12 mouse cellular contexts compared by ENCODE assay signal in the genomic region with DNA sequence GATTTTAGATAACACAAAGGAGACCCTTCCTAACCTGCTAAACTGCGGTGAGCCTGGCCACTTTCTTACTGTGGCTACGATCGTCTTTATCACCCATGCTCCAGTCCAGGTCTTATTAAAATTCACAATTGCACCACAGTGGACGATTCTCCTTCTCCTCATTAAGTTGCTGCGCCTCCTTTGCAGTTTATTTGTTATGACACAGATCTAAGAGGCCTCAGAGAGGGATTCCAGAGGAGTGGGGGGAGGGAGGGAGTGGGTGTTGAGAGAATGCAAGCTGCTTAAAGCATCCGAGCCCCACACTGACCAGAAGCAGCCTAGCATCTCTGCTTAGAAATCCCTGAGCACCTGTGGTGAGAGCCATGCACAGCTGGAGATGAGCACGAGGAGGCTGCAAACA.
A peak's percentile ranks its signal among the peaks of the same experiment; 100 is the strongest.
DNase-seq lines count a peak whose midpoint lies in the region; ATAC-seq and TF ChIP-seq lines count a peak whose summit lies in the region.
"Had no signal": no experiment of that assay in that cellular context is flagged by ENCODE, and none has a peak within 500 bp of the region (broad histone marks: within the 10 kb centered on the region; RNA-seq: fewer than 3 reads in every experiment).

No protein-coding gene starts in this region.

- WGBS in embryonic facial prominence, embryonic 10.5 days = 12% methylated on average over 7 of the region's 7 CpGs
- 10% methylated on average over 7 of the region's 7 CpGs for WGBS in hindbrain, postnatal 0 days
- 46% methylated on average over 7 of the region's 7 CpGs for WGBS in olfactory bulb, adult 2 months
- 22% methylated on average over 7 of the region's 7 CpGs for WGBS in intestine, embryonic 16.5 days

- peak overlapping the region; percentile 82; the same call in 1 of the 2 replicates for H3K27ac ChIP-seq in layer of hippocampus, adult 2 months
- no peak overlapping the region; the same call in 1 of the 2 replicates for H3K27ac ChIP-seq in embryonic facial prominence, embryonic 10.5 days (replicated peaks)
- H3K27ac ChIP-seq in hindbrain, postnatal 0 days = peak overlapping the region; percentile 56; the same call in 1 of the 2 replicates
- H3K27ac ChIP-seq in olfactory bulb, adult 2 months (ENCODE audit: insufficient read depth, low read depth, low read length) = 0 out of 2 replicates have a peak overlapping the region, but pooled peaks have one; percentile 21
- H3K27ac ChIP-seq in intestine, embryonic 16.5 days (ENCODE audit: low read length) = no peak overlapping the region
- H3K27ac ChIP-seq: embryonic facial prominence, embryonic 12.5 days had no signal

- TF ChIP-seq CTCF in layer of hippocampus, adult 2 months (conservative IDR thresholded peaks at IDR 0.05) = no peak
- TF ChIP-seq CTCF in hindbrain, postnatal 0 days (IDR thresholded peaks at IDR 0.05; ENCODE audit: low read depth) = no peak
- TF ChIP-seq CTCF in olfactory bulb, adult 2 months (IDR thresholded peaks at IDR 0.05; ENCODE audit: insufficient read depth, low read depth, low read length) = no peak

- H3K4me1 ChIP-seq in embryonic facial prominence, embryonic 10.5 days = peaks cover 37% of the 10 kb centered on the region
- peaks cover 19% of the 10 kb centered on the region for H3K4me1 ChIP-seq in hindbrain, postnatal 0 days (ENCODE audit: insufficient read depth, low read length)
- H3K4me1 ChIP-seq in olfactory bulb, adult 2 months (ENCODE audit: control insufficient read depth, insufficient read depth, low read length) = peaks cover 25% of the 10 kb centered on the region
- H3K4me1 ChIP-seq in intestine, embryonic 16.5 days (ENCODE audit: control insufficient read depth, insufficient read depth, low read length) = no peaks in the 10 kb centered on the region
- H3K4me1 ChIP-seq: megakaryocyte, embryonic 14.5 days had no signal

- peak; percentile 73 for ATAC-seq in hindbrain, postnatal 0 days
- ATAC-seq in intestine, embryonic 16.5 days = no peak

- intact Hi-C loops in left cerebral cortex, postnatal 36 days (cut with DNase I) = no loop called here

- TF ChIP-seq POLR2A in olfactory bulb, adult 2 months (IDR thresholded peaks at IDR 0.05; ENCODE audit: insufficient read depth, low read depth, low read length) = no peak

- H3K27me3 ChIP-seq in embryonic facial prominence, embryonic 10.5 days (replicated peaks; ENCODE audit: low read depth, poor library complexity, severe bottlenecking) = peaks cover 21% of the 10 kb centered on the region
- H3K27me3 ChIP-seq in hindbrain, postnatal 0 days (ENCODE audit: insufficient read depth, low read length) = no peaks in the 10 kb centered on the region
- H3K27me3 ChIP-seq in intestine, embryonic 16.5 days (replicated peaks; ENCODE audit: control insufficient read depth, insufficient read depth, low read length) = no peaks in the 10 kb centered on the region

- H3K4me3 ChIP-seq in layer of hippocampus, adult 2 months = no peak overlapping the region
- H3K4me3 ChIP-seq in embryonic facial prominence, embryonic 10.5 days = no peak overlapping the region
- no peak overlapping the region for H3K4me3 ChIP-seq in hindbrain, postnatal 0 days (ENCODE audit: low read length)
- H3K4me3 ChIP-seq in olfactory bulb, adult 2 months (ENCODE audit: insufficient read depth, low read depth, low read length) = no peak overlapping the region
- H3K4me3 ChIP-seq in intestine, embryonic 16.5 days (ENCODE audit: low read length) = no peak overlapping the region
- H3K4me3 ChIP-seq: embryonic facial prominence, embryonic 12.5 days; megakaryocyte, embryonic 14.5 days had no signal

- H3K36me3 ChIP-seq in embryonic facial prominence, embryonic 10.5 days (replicated peaks) = no peaks in the 10 kb centered on the region
- no peaks in the 10 kb centered on the region for H3K36me3 ChIP-seq in hindbrain, postnatal 0 days (ENCODE audit: insufficient read depth, low read length)
- no peaks in the 10 kb centered on the region for H3K36me3 ChIP-seq in intestine, embryonic 16.5 days (ENCODE audit: control insufficient read depth, insufficient read depth, low read length)
- H3K36me3 ChIP-seq: embryonic facial prominence, embryonic 12.5 days had no signal

- no peak overlapping the region for H3K4me2 ChIP-seq in hindbrain, postnatal 0 days (ENCODE audit: low read depth, low read length)
- H3K4me2 ChIP-seq in intestine, embryonic 16.5 days (ENCODE audit: low read depth, low read length) = no peak overlapping the region
- H3K4me2 ChIP-seq: liver, embryonic 11.5 days had no signal

- H3K9me3 ChIP-seq in embryonic facial prominence, embryonic 10.5 days = no peaks in the 10 kb centered on the region
- no peaks in the 10 kb centered on the region for H3K9me3 ChIP-seq in hindbrain, postnatal 0 days (ENCODE audit: low read length)
- H3K9me3 ChIP-seq in intestine, embryonic 16.5 days (ENCODE audit: control insufficient read depth, low read length) = no peaks in the 10 kb centered on the region
- H3K9me3 ChIP-seq: embryonic facial prominence, embryonic 12.5 days had no signal

- no peak for DNase-seq in layer of hippocampus, adult 2 months (ENCODE audit: low spot score in 2 of 2)
- no peak for DNase-seq in layer of hippocampus, postnatal 36 days
- DNase-seq in embryonic facial prominence, embryonic 10.5 days (ENCODE audit: low spot score) = peak; percentile 12
- peak; percentile 55 for DNase-seq in hindbrain, postnatal 0 days (ENCODE audit: low spot score)
- DNase-seq in adrenal gland, postnatal 10 days = no peak
- no peak for DNase-seq in left cerebral cortex, postnatal 36 days (ENCODE audit: low spot score in 2 of 2)
- DNase-seq: kidney, adult 8-10 months had no signal

- 0 out of 2 replicates have a peak overlapping the region, but pooled peaks have one; percentile 23 for H3K9ac ChIP-seq in hindbrain, postnatal 0 days (replicated peaks; ENCODE audit: low read length)
- H3K9ac ChIP-seq in intestine, embryonic 16.5 days (ENCODE audit: low read depth, low read length) = no peak overlapping the region
- H3K9ac ChIP-seq: embryonic facial prominence, embryonic 12.5 days had no signal

Comparison
In these comparisons a context has a peak if more than half of its experiments do, and no peak if none do; other contexts are left out.
1. DNase-seq: peak in embryonic facial prominence, embryonic 10.5 days (single experiment) and hindbrain, postnatal 0 days (single experiment); none in layer of hippocampus, adult 2 months (0 of 2), layer of hippocampus, postnatal 36 days (0 of 2), adrenal gland, postnatal 10 days (single experiment) and left cerebral cortex, postnatal 36 days (0 of 2).
2. H3K27ac ChIP-seq: peak in layer of hippocampus, adult 2 months (single experiment), hindbrain, postnatal 0 days (single experiment) and olfactory bulb, adult 2 months (single experiment); none in embryonic facial prominence, embryonic 10.5 days (single experiment) and intestine, embryonic 16.5 days (single experiment).